In genomic region chr14:75818528-75818927, GRCm38 (mm10) we compare ENCODE assay signal across 14 mouse cellular contexts.
"Had no signal": no experiment of that assay in that cellular context is flagged by ENCODE, and none has a peak within 500 bp of the region (broad histone marks: within the 10 kb centered on the region; RNA-seq: fewer than 3 reads in every experiment).

No protein-coding gene starts in this region.

- DNase-seq: kidney, adult 18-20 months; kidney, postnatal 25 days; layer of hippocampus, adult 9-11 months; liver, embryonic 13.5 days; lung, adult 2 months; lung, postnatal 14 days; thymus, adult 2 months; thymus, postnatal 14 days; thymus, postnatal 4 days had no signal

- H3K4me2 ChIP-seq: liver, embryonic 13.5 days; midbrain, embryonic 12.5 days; midbrain, embryonic 15.5 days had no signal

- ATAC-seq: midbrain, embryonic 15.5 days had no signal

- H3K27me3 ChIP-seq: liver, embryonic 13.5 days; midbrain, embryonic 12.5 days; midbrain, embryonic 15.5 days had no signal

- H3K36me3 ChIP-seq: liver, embryonic 13.5 days; midbrain, embryonic 12.5 days; midbrain, embryonic 15.5 days had no signal

- H3K4me3 ChIP-seq: layer of hippocampus, adult 2 months; liver, embryonic 13.5 days; midbrain, embryonic 12.5 days; midbrain, embryonic 15.5 days had no signal

- H3K9ac ChIP-seq: liver, embryonic 13.5 days; midbrain, embryonic 12.5 days; midbrain, embryonic 15.5 days had no signal

- H3K9me3 ChIP-seq: liver, embryonic 13.5 days; midbrain, embryonic 12.5 days; midbrain, embryonic 15.5 days had no signal

- H3K4me1 ChIP-seq: liver, embryonic 13.5 days; midbrain, embryonic 12.5 days; midbrain, embryonic 15.5 days had no signal

- H3K27ac ChIP-seq: kidney, postnatal 0 days; layer of hippocampus, adult 2 months; liver, embryonic 13.5 days; midbrain, embryonic 12.5 days; midbrain, embryonic 15.5 days; stomach, postnatal 0 days had no signal
